Mouse (Mus musculus) thymus, postnatal 4 days (tissue): ENCODE measurements around the gene Pax3.

ENCODE experiments used
- DNase-seq: peaks from one replicate; pipeline ENCODE4 v3.0.0; 2021

Pax3 gene

GRCm38 (mm10) chr1:78196751-78197311 lies at the start of gene Pax3:
Gene Pax3, minus strand, starts transcription at chr1:78197134.
- no peak for DNase-seq

- no peak for DNase-seq
Observed at GRCm38 (mm10) chr1:78234306-78234705, 37.4 kb upstream of the Pax3 start.

GRCm38 (mm10) chr1:78231901-78232546 lies 35.1 kb upstream of the Pax3 start:
- no peak for DNase-seq

GRCm38 (mm10) chr1:78229801-78230200 lies 32.9 kb upstream of the Pax3 start:
- DNase-seq, result no peak

- DNase-seq, result no peak
Observed at GRCm38 (mm10) chr1:78228771-78229170, 31.8 kb upstream of the Pax3 start.

GRCm38 (mm10) chr1:78218057-78218780 lies 21.3 kb upstream of the Pax3 start:
- DNase-seq, result no peak

GRCm38 (mm10) chr1:78217151-78218034 lies 20.5 kb upstream of the Pax3 start:
- peak; percentile 23 for DNase-seq

- DNase-seq, result peak; percentile 26
Observed at GRCm38 (mm10) chr1:78216509-78217141, 19.7 kb upstream of the Pax3 start.

GRCm38 (mm10) chr1:78215749-78216508 lies 19.0 kb upstream of the Pax3 start:
- no peak for DNase-seq

- no peak for DNase-seq
Observed at GRCm38 (mm10) chr1:78211041-78211440, 14.1 kb upstream of the Pax3 start.

- DNase-seq, result no peak
Observed at GRCm38 (mm10) chr1:78210568-78210967, 13.6 kb upstream of the Pax3 start.

- DNase-seq, result no peak
Observed at GRCm38 (mm10) chr1:78208281-78208814, 11.4 kb upstream of the Pax3 start.

GRCm38 (mm10) chr1:78204341-78204740 lies 7.4 kb upstream of the Pax3 start:
- DNase-seq, result no peak

GRCm38 (mm10) chr1:78203622-78204211 lies 6.8 kb upstream of the Pax3 start:
- no peak for DNase-seq

- DNase-seq, result no peak
Observed at GRCm38 (mm10) chr1:78203086-78203614, 6.2 kb upstream of the Pax3 start.

- no peak for DNase-seq
Observed at GRCm38 (mm10) chr1:78202466-78203085, 5.6 kb upstream of the Pax3 start.

- DNase-seq, result no peak
Observed at GRCm38 (mm10) chr1:78201251-78202010, 4.5 kb upstream of the Pax3 start.

GRCm38 (mm10) chr1:78200191-78200590 lies 3.3 kb upstream of the Pax3 start:
- no peak for DNase-seq

- no peak for DNase-seq
Observed at GRCm38 (mm10) chr1:78199221-78199620, 2.3 kb upstream of the Pax3 start.
